Mouse (Mus musculus): ENCODE results near the gene Gtf3c4. TPM values are rescaled to one million over a fixed set of nuclear protein-coding genes. Genes with fewer than 3 reads are reported as not detected.

The Gtf3c4 gene
- 8.3 and 9.3 TPM in 2 replicates for polyA plus RNA-seq (2012; rRNA removed)

GRCm38 (mm10) chr2:28840222-28840951 lies at the start of gene Gtf3c4, which contains the start of gene Ddx31:
Gene Gtf3c4 (minus strand): TSS chr2:28840360.
Gene Ddx31 (plus strand): TSS chr2:28840406.

Other genes starting within 250 kb of the Gtf3c4 start
- gene Gfi1b, start 218.4 kb downstream of the Gtf3c4 start, polyA plus RNA-seq (2012; rRNA removed) = 1.1 and 1.2 TPM in 2 replicates
- gene Tsc1, start 199.1 kb downstream of the Gtf3c4 start, polyA plus RNA-seq (2012; rRNA removed) = 9.5 and 10.0 TPM in 2 replicates
- gene Spaca9, start 140.6 kb downstream of the Gtf3c4 start, polyA plus RNA-seq (2012; rRNA removed) = 0.39 and 0.92 TPM in 2 replicates
- 0.14 and 0.20 TPM in 2 replicates for gene Ak8, start 140.2 kb downstream of the Gtf3c4 start, polyA plus RNA-seq (2012; rRNA removed)
- gene Ddx31, start within 50 bp of the Gtf3c4 start, polyA plus RNA-seq (2012; rRNA removed) = 1.4 and 2.8 TPM in 2 replicates
- gene Barhl1, start 76.3 kb upstream of the Gtf3c4 start, polyA plus RNA-seq (2012; rRNA removed) = 0.03 and 0.09 TPM in 2 replicates
- gene Cfap77, start 214.7 kb upstream of the Gtf3c4 start, polyA plus RNA-seq (2012; rRNA removed) = 0.59 and 0.62 TPM in 2 replicates
- 4.7 and 5.5 TPM in 2 replicates for gene Ttf1, start 219.9 kb upstream of the Gtf3c4 start, polyA plus RNA-seq (2012; rRNA removed)